Mouse (Mus musculus) c-Kit-positive CD71-positive TER-119-negative erythroid progenitor cells, embryonic 14.5 days (primary cell): ENCODE data around the gene Dgat2.

Source experiments
- DNase-seq: peaks from one replicate; pipeline ENCODE4 v3.0.0-alpha.2; 2013; ENCODE audit warnings: low read depth

Gene Dgat2

GRCm38 (mm10) chr7:99139841-99140491, 42.6 kb downstream of the Dgat2 start:
- no peak for DNase-seq

- DNase-seq = no peak
These were observed 45.0 kb downstream of the Dgat2 start for GRCm38 (mm10) chr7:99137541-99137940.

- DNase-seq = no peak
These were observed 45.7 kb downstream of the Dgat2 start for GRCm38 (mm10) chr7:99136789-99137188.

- no peak for DNase-seq
These were observed 48.6 kb downstream of the Dgat2 start for GRCm38 (mm10) chr7:99133811-99134402.

- DNase-seq = no peak
These were observed 49.9 kb downstream of the Dgat2 start for GRCm38 (mm10) chr7:99132597-99132996.

GRCm38 (mm10) chr7:99131819-99132353, 50.6 kb downstream of the Dgat2 start:
- no peak for DNase-seq

- DNase-seq = no peak
These were observed 53.6 kb downstream of the Dgat2 start for GRCm38 (mm10) chr7:99128965-99129364.

GRCm38 (mm10) chr7:99128020-99128950, 54.2 kb downstream of the Dgat2 start:
- no peak for DNase-seq

- no peak for DNase-seq
These were observed 56.5 kb downstream of the Dgat2 start for GRCm38 (mm10) chr7:99126057-99126456.

GRCm38 (mm10) chr7:99122651-99123050, 59.9 kb downstream of the Dgat2 start:
- no peak for DNase-seq

- no peak for DNase-seq
These were observed 61.5 kb downstream of the Dgat2 start for GRCm38 (mm10) chr7:99120865-99121521.

- no peak for DNase-seq
These were observed 62.4 kb downstream of the Dgat2 start for GRCm38 (mm10) chr7:99120082-99120481.

- DNase-seq = no peak
These were observed 65.7 kb downstream of the Dgat2 start for GRCm38 (mm10) chr7:99116781-99117180.

GRCm38 (mm10) chr7:99114006-99114726, 68.4 kb downstream of the Dgat2 start:
- DNase-seq = no peak

GRCm38 (mm10) chr7:99107566-99107965, 75.0 kb downstream of the Dgat2 start:
- no peak for DNase-seq

- DNase-seq = no peak
These were observed 75.7 kb downstream of the Dgat2 start for GRCm38 (mm10) chr7:99106714-99107270.
